Mouse (Mus musculus): ENCODE data around the gene Kmt2b. TPM values are rescaled to one million over a fixed set of nuclear protein-coding genes. Genes with fewer than 3 reads are reported as not detected.
A peak's percentile ranks its signal among the peaks of the same experiment; 100 is the strongest.

The Kmt2b gene
- polyA plus RNA-seq, 1 experiment, result 45.9 TPM

- DNase-seq (ENCODE audit: extremely low spot score in 1 of 2, low spot score in 1 of 2), result no peak
Observed at GRCm38 (mm10) chr7:30602583-30602982, 14.1 kb upstream of the Kmt2b start.

GRCm38 (mm10) chr7:30600651-30601050 is 12.1 kb upstream of the Kmt2b start:
- DNase-seq (ENCODE audit: extremely low spot score in 1 of 2, low spot score in 1 of 2), result no peak

- DNase-seq (ENCODE audit: extremely low spot score in 1 of 2, low spot score in 1 of 2), result peak; percentile 86 to 93
Observed at GRCm38 (mm10) chr7:30599933-30600353, 11.4 kb upstream of the Kmt2b start.

- no peak for DNase-seq (ENCODE audit: extremely low spot score in 1 of 2, low spot score in 1 of 2)
Observed at GRCm38 (mm10) chr7:30598786-30599185, 10.3 kb upstream of the Kmt2b start, which contains the start of gene Zbtb32. Zbtb32 (minus strand) TSS chr7:30598909.

GRCm38 (mm10) chr7:30596811-30597210 is 8.3 kb upstream of the Kmt2b start:
- DNase-seq (ENCODE audit: extremely low spot score in 1 of 2, low spot score in 1 of 2), result no peak

- DNase-seq (ENCODE audit: extremely low spot score in 1 of 2, low spot score in 1 of 2), result no peak
Observed at GRCm38 (mm10) chr7:30596093-30596492, 7.6 kb upstream of the Kmt2b start.

GRCm38 (mm10) chr7:30594510-30595024 is 6.0 kb upstream of the Kmt2b start:
- no peak for DNase-seq (ENCODE audit: extremely low spot score in 1 of 2, low spot score in 1 of 2)

- DNase-seq (ENCODE audit: extremely low spot score in 1 of 2, low spot score in 1 of 2), result no peak
Observed at GRCm38 (mm10) chr7:30593579-30594509, 5.3 kb upstream of the Kmt2b start.

GRCm38 (mm10) chr7:30592772-30593423 is 4.4 kb upstream of the Kmt2b start:
- no peak for DNase-seq (ENCODE audit: extremely low spot score in 1 of 2, low spot score in 1 of 2)

- DNase-seq (ENCODE audit: extremely low spot score in 1 of 2, low spot score in 1 of 2), result no peak
Observed at GRCm38 (mm10) chr7:30591605-30591951, 3.1 kb upstream of the Kmt2b start.

- DNase-seq (ENCODE audit: extremely low spot score in 1 of 2, low spot score in 1 of 2), result no peak
Observed at GRCm38 (mm10) chr7:30590927-30591604, 2.5 kb upstream of the Kmt2b start.

GRCm38 (mm10) chr7:30589435-30590301 is 1.1 kb upstream of the Kmt2b start:
- peak; percentile 48 to 85 for DNase-seq (ENCODE audit: extremely low spot score in 1 of 2, low spot score in 1 of 2)

- peak in 1 of 2 experiments; percentile 30 for DNase-seq (ENCODE audit: extremely low spot score in 1 of 2, low spot score in 1 of 2)
Observed at GRCm38 (mm10) chr7:30587842-30588667, 471 bp downstream of the Kmt2b start.

- DNase-seq (ENCODE audit: extremely low spot score in 1 of 2, low spot score in 1 of 2), result no peak
Observed at GRCm38 (mm10) chr7:30586455-30587020, 2.0 kb downstream of the Kmt2b start.

GRCm38 (mm10) chr7:30585170-30585569 is 3.4 kb downstream of the Kmt2b start:
- no peak for DNase-seq (ENCODE audit: extremely low spot score in 1 of 2, low spot score in 1 of 2)

- no peak for DNase-seq (ENCODE audit: extremely low spot score in 1 of 2, low spot score in 1 of 2)
Observed at GRCm38 (mm10) chr7:30584339-30584738, 4.2 kb downstream of the Kmt2b start.

GRCm38 (mm10) chr7:30581547-30581946 is 7.0 kb downstream of the Kmt2b start:
- DNase-seq (ENCODE audit: extremely low spot score in 1 of 2, low spot score in 1 of 2), result no peak

GRCm38 (mm10) chr7:30579950-30580349 is 8.6 kb downstream of the Kmt2b start:
- DNase-seq (ENCODE audit: extremely low spot score in 1 of 2, low spot score in 1 of 2), result no peak

GRCm38 (mm10) chr7:30572969-30573368 is 15.6 kb downstream of the Kmt2b start:
- DNase-seq (ENCODE audit: extremely low spot score in 1 of 2, low spot score in 1 of 2), result no peak

Data from frontal cortex, adult 2 months (tissue).